Mouse (Mus musculus) splenic B cell, adult 2 months (primary cell): ENCODE data around the gene Gm3336.

Experiments used
- DNase-seq: peaks from one replicate; pipeline ENCODE4 v3.0.0-alpha.2; 2011; ENCODE audit warnings: low read depth, low spot score
- H3K27me3 ChIP-seq: 2 replicates; pipeline ENCODE4 v1.6.1; 2012; ENCODE audit warnings: mild to moderate bottlenecking, low read length, moderate library complexity, mixed read lengths; ENCODE audit not compliant: control insufficient read depth, poor library complexity, insufficient read depth, severe bottlenecking
- H3K36me3 ChIP-seq: 2 replicates; pipeline ENCODE4 v1.6.1; 2012; ENCODE audit warnings: mild to moderate bottlenecking, low read length, moderate library complexity, mixed read lengths; ENCODE audit not compliant: control insufficient read depth, poor library complexity, insufficient read depth, severe bottlenecking

Gene Gm3336

DNA sequence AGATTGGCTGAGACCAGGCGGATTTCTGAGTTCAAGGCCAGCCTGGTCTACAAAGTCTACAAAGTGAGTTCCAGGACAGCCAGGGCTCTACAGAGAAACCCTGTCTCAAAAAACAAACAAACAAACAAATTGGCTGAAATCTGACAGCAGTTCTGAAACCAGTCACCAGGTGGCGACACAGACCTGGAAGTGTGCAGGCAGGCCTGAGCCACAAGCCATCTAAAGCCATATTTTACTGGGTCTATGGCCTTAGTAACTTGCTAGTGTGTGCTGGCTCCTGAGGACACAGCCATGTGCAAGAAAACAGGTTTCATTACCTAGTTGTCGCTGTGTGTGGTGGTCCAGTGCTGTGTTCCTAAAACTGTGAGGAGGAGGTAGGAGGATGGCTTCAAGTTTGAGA, 2.4 kb downstream of the Gm3336 start:
- Histone ChIP-seq H3K27me3 (no peaks in the 10 kb centered on the region), H3K36me3 (no peaks in the 10 kb centered on the region)
- peak; percentile 91 for DNase-seq

DNA sequence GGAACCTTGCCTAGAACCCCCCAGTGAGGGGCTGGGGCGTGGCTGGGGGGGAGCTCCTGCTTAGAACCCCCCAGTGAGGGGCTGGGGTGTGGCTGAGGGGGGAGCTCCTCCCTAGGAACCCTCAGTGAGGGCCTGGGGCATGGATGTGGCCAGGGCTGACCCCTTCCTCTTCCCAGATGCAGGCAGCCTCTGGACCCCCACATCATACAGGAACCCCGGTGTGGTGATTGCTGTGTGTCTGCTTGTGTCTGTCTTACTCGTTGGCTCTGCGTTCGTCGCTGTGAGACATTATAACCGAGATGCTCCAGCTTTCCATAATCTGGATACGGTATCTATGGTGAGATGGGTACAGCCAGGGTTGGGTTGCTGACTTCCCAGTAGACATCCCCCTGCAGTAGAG, 3.3 kb downstream of the Gm3336 start:
- Histone ChIP-seq H3K27me3 (no peaks in the 10 kb centered on the region), H3K36me3 (no peaks in the 10 kb centered on the region)
- no peak for DNase-seq

- H3K36me3 ChIP-seq = no peaks in the 10 kb centered on the region
- H3K27me3 ChIP-seq = no peaks in the 10 kb centered on the region
- DNase-seq = no peak
Observed at GRCm38 (mm10) chr8:70723486-70724210, 5.3 kb downstream of the Gm3336 start, which contains the start of gene Pde4c. Pde4c (plus strand) TSS chr8:70723720.

- H3K27me3 ChIP-seq = no peaks in the 10 kb centered on the region
- H3K36me3 ChIP-seq = no peaks in the 10 kb centered on the region
- DNase-seq = no peak
Observed at GRCm38 (mm10) chr8:70724216-70724615, 5.9 kb downstream of the Gm3336 start.

DNA sequence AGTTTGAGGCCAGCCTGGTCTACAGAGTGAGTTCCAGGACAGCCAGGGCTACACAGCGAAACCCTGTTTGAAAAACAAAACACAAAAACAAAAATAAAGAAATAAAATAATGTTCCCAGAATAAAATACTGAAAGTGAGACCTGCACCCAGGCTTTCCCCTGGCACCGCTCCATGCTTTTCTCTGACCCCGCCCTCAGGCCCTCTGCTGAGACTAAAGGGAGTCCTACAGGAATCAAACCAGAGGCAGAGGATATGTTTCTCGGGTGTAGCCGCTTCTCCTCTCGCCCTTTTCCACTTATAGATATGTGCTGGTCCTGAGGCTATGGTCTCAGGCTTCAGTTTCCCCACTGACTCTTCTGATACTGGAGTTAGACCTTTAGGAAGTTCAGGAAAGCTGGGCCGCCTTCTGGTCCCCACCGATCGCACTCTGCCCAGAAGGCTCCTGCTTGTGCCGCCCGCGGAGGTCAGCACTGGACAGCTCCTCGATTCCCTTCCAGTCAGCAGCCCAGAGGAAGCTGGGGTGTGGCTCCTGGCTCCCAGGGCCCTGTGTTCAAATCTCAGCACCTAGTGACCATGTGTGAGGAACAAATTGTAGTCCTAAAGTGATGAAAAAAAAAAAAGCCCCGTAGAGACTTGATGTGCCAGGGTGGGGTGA, 7.6 kb downstream of the Gm3336 start:
- Histone ChIP-seq H3K36me3 (no peaks in the 10 kb centered on the region), H3K27me3 (no peaks in the 10 kb centered on the region)
- DNase-seq = no peak

DNA sequence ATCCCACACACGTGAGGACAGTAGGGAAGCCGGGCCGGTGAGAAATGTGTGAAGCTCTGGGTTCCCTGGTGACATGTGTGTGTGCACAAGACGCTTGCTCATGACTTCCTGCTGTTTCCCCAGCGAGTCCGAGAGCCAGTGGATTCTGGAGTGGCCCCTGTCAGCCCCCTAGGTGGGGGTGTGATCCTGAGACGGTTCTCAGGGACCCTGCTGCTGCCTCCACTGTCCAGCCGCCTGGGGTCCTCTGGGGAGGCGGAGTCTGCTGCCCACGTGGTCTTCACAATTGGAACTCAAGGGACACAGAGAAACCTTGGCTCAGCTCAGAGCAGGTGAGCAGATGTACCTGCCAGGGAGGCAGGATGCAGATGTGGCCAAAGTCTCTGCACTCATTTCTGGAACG, 8.4 kb downstream of the Gm3336 start:
- no peak for DNase-seq
- Histone ChIP-seq H3K36me3 (no peaks in the 10 kb centered on the region), H3K27me3 (no peaks in the 10 kb centered on the region)

DNA sequence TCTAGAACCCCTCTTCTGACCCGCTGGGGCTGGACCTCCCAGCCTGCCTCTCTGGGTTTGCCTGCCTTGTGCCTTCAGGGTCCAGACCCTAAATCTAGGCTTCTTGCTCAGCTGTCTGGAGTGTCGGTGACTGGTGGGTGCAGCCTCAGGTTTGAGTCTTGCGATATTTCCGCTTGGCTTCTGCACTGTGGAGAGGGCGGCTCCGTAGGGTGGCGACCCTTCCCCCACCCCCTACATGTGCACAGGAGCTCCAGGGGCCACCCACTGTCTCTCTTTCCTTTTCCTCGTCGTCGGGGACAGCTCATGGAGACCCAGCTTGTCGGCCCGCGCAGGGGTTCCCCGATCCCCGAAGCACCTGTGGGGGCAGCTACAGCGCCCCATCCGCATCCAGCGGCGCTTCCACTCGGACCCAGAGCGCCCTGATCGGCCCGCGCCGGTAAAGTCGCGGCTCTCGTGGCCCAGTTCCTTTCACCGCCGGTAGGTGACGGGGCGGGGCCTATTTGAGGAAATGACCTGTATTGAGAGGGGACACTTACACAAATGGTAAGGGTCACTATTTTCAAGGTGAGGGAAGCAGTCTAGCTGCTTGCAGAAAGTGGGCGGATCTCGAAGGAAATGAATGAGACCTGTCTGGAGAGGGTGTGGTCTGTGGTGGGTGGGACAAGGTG, 11.6 kb downstream of the Gm3336 start:
- peak; percentile 81 for DNase-seq
- Histone ChIP-seq H3K27me3 (no peaks in the 10 kb centered on the region), H3K36me3 (no peaks in the 10 kb centered on the region)

DNA sequence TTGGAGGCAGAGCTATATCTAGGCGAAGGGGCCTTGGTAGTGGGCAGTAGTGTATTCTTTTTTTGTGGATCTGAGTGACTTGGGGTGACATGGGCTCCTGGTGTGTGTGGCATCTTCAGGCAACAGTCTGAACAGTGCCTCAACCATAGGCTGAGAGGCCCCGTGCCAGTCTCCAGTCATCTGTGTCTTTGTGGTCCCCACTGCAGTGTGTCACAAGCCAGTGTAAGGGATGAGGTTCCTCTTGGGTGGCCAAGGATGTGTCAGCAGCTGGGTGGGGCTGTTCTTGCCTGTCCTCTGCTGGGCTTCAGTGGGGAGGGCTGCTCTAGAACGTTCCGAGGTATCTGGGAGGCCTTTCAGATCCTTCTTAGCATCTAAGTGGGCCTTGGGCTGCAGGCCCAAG, 12.6 kb downstream of the Gm3336 start:
- Histone ChIP-seq H3K36me3 (no peaks in the 10 kb centered on the region), H3K27me3 (no peaks in the 10 kb centered on the region)
- DNase-seq = peak; percentile 83

- no peaks in the 10 kb centered on the region for H3K27me3 ChIP-seq
- no peaks in the 10 kb centered on the region for H3K36me3 ChIP-seq
- no peak for DNase-seq
Observed at GRCm38 (mm10) chr8:70737705-70738104, 19.4 kb downstream of the Gm3336 start.

GRCm38 (mm10) chr8:70738211-70738610, 19.9 kb downstream of the Gm3336 start:
- Histone ChIP-seq H3K27me3 (no peaks in the 10 kb centered on the region), H3K36me3 (no peaks in the 10 kb centered on the region)
- no peak for DNase-seq

- DNase-seq = no peak
- Histone ChIP-seq H3K36me3 (no peaks in the 10 kb centered on the region; the same call in 1 of the 2 replicates), H3K27me3 (no peaks in the 10 kb centered on the region)
Observed at GRCm38 (mm10) chr8:70741661-70742060, 23.3 kb downstream of the Gm3336 start.

GRCm38 (mm10) chr8:70742176-70742575, 23.8 kb downstream of the Gm3336 start:
- no peak for DNase-seq
- Histone ChIP-seq H3K36me3 (no peaks in the 10 kb centered on the region; the same call in 1 of the 2 replicates), H3K27me3 (no peaks in the 10 kb centered on the region)

GRCm38 (mm10) chr8:70742981-70743655, 24.8 kb downstream of the Gm3336 start:
- Histone ChIP-seq H3K27me3 (no peaks in the 10 kb centered on the region), H3K36me3 (no peaks in the 10 kb centered on the region; the same call in 1 of the 2 replicates)
- DNase-seq = no peak

DNA sequence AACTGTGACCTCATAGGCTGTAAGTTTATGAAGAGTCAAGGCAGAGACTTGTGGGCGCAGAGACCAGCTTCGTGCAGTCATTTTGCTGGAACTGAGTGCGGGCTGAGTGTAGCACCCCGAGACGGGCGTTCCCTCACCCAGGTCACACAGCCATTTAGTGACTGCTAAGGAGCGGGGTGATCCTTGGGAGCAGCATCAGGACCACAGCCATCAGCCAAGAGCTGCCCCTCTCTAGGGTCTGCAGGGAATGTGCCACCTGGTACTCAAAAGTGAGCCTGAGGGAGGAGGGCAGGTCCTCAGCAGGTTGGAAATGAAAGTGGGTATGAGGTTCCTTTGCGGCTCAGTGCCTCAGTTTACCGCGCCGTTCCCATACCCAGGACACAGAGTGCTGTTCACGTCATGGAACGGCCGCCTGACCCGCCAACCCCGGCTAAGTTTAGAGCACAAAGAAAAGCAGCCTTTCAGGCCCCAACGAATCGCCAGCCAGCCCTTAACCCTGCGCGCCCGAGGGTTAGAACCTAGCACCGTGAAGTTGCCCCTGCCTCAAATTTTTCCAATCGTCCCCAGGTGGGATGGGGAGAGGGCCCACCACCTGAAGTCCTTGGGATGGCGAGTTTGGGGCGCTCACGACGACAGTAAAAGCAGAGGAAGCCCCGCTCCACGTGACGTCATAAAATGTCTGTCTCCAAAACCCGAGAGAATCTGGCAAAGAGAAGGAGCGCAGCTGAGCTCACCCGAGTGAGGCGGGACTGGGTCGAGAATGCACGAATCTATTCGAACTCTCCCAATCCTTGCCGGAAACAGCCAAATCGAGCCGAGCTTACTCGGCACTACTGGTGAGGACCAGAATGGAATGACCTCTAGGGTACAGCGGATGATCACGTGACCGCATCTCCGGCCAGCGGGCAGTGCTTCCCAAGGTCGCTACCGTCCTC, 25.6 kb downstream of the Gm3336 start:
- H3K36me3 ChIP-seq = no peaks in the 10 kb centered on the region; the same call in 1 of the 2 replicates
- peak; percentile 51 for DNase-seq
- no peaks in the 10 kb centered on the region for H3K27me3 ChIP-seq
